Mouse (Mus musculus): ENCODE results near the gene Spats2.

DNA sequence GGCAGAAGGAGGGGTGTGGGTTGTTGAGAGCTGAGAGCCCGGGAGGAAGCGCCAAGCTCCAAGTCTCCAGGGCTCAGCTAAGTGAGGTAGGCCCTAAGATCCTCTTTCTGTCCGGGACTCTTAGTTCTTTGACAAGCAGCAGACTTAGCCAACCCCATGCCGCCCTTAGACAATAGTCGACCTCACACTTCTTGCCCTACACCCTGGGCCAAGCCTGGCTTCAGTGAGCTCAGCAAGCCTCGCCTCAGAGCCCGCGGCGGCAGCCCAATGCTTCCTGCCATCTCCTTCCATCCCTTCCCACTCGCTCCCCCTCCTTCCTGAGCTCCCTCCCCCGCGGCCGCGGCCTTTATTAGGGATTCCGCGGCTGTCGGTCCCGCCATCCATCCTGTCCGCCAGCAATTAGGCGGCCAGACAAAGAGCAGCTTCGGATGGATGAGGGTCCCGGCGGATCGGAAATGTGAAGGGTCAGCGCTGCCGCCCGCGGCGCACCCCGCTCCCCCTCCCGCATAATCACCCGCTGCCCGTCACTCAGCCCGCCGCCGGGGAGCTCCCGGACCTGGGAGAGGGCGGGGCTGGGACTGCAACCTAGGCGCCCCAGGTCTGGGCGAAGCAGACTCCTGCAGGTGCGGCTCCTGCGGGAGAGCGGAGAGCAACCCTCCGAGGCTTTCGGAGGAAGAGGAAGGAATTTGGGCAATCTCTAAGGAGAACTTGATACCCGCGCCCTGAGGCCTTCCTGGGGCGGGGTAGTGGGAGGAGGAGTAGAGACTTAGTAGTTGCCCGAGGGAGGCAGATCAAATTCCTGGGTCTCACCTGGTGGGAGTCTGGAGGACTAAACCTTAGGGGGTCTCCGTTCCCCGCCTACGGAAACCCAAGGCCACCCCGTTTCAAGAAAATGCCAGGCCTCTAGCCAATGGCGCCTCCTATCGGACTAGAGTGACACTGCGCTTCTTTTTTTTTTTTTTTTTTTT is 32.1 kb upstream of the Spats2 start:
- peak; percentile 60 for TF ChIP-seq CTCF (IDR thresholded peaks at IDR 0.05; ENCODE audit: low read depth)
- TF ChIP-seq EP300 (optimal IDR thresholded peaks at IDR 0.05): no peak
